Mouse (Mus musculus): ENCODE results near the gene Tesc.

DNA sequence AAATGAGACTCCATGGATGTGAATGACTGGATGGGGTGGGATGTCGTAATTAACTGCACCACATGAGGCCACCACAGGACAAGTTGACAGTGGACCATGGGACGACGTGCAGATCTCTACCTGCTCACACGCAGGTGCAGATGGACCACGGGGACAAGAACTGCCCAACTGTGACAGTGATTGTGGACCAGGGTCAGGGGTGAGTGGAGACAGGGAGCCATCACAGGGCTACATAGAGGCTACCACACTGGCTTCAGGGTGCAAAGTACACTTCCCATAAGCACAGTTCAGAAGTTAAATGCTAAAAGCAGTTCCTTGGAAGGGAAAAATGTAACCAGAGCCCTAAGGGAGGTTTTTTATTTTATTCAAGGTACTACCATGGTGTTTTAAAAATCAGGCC is 44.2 kb downstream of the Tesc start:
- no peak for TF ChIP-seq TAL1 (IDR thresholded peaks at IDR 0.05; ENCODE audit: low read length)
- no peak for TF ChIP-seq GATA1 (IDR thresholded peaks at IDR 0.05; ENCODE audit: low read length)

Measured in erythroblast, embryonic 14.5 days (primary cell).